Mouse (Mus musculus): ENCODE measurements around the gene Ugt1a6b. TPM values are rescaled to one million over a fixed set of nuclear protein-coding genes. Genes with fewer than 3 reads are reported as not detected.

Gene Ugt1a6b
- polyA plus RNA-seq, 1 experiment from 2014 or later = 3.7 TPM

DNA sequence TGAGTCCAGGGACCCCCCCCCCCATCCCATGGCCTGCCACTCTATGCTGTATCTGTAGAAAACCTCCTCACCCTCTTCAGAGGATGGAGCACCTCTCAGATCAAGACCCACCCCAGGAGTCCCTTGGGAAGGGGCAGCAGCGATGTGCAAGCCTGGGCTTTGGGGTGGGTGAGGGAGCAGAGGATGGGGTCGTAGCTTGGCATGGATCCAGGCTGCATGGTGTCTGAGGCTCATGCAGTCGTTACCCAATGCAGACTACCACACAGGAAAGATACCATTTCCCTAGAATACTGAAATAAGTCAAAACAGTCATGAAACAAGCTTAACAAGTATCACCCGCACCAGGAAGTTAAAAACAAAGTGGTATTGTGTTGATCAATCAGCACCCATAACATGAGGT, 145.6 kb downstream of the Ugt1a6b start:
- H3K4me1 ChIP-seq = no peaks in the 10 kb centered on the region
- H3K4me3 ChIP-seq (replicated peaks) = no peak overlapping the region
- 0 out of 2 replicates have a peak, but pooled peaks have one; percentile 2 for ATAC-seq (ENCODE audit: insufficient number of reproducible peaks, low FRiP score, low TSS enrichment, low read depth)
- no peak overlapping the region for H3K4me2 ChIP-seq (replicated peaks)
- no peak overlapping the region for H3K9ac ChIP-seq
- peaks cover 73% of the 10 kb centered on the region for H3K9me3 ChIP-seq (replicated peaks)
- H3K27me3 ChIP-seq = no peaks in the 10 kb centered on the region
- no peak overlapping the region for H3K27ac ChIP-seq (replicated peaks)
- no peaks in the 10 kb centered on the region for H3K36me3 ChIP-seq
- WGBS = 64% methylated on average over 4 of the region's 4 CpGs

DNA sequence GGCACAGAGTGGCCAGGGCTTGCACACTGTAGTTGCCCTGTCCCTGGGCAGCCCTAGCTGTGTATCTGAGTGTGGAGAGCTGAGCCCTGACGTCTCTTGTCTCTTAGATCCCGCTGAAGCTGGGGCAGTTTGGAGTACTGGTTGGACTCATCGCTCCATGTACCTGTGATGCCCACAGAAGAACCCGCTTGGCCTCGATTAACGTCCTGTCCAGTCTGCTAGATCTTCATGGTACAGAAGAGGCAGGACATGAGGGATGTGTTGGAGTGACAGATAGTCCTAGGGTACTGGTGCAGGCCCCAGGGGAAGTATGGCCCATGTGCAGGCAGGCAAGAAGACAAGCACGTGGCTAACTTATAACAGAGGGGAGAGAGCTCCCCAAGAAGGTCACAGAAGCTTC, 146.5 kb downstream of the Ugt1a6b start:
- Histone ChIP-seq H3K4me1 (no peaks in the 10 kb centered on the region), H3K4me2 (replicated peaks) (no peak overlapping the region), H3K4me3 (replicated peaks) (no peak overlapping the region), H3K27me3 (no peaks in the 10 kb centered on the region), H3K9me3 (replicated peaks) (peaks cover 71% of the 10 kb centered on the region), H3K36me3 (no peaks in the 10 kb centered on the region), H3K9ac (no peak overlapping the region), H3K27ac (replicated peaks) (no peak overlapping the region)
- ATAC-seq (ENCODE audit: insufficient number of reproducible peaks, low FRiP score, low TSS enrichment, low read depth) = no peak
- WGBS = 77% methylated on average over 7 of the region's 7 CpGs

GRCm38 (mm10) chr1:88250023-88250422, 147.0 kb downstream of the Ugt1a6b start:
- Histone ChIP-seq H3K9me3 (replicated peaks) (peaks cover 70% of the 10 kb centered on the region), H3K4me2 (replicated peaks) (no peak overlapping the region), H3K4me1 (no peaks in the 10 kb centered on the region), H3K36me3 (no peaks in the 10 kb centered on the region), H3K27me3 (no peaks in the 10 kb centered on the region), H3K9ac (no peak overlapping the region), H3K27ac (replicated peaks) (no peak overlapping the region), H3K4me3 (replicated peaks) (no peak overlapping the region)
- ATAC-seq (ENCODE audit: insufficient number of reproducible peaks, low FRiP score, low TSS enrichment, low read depth) = no peak
- 83% methylated on average over 5 of the region's 5 CpGs for WGBS

DNA sequence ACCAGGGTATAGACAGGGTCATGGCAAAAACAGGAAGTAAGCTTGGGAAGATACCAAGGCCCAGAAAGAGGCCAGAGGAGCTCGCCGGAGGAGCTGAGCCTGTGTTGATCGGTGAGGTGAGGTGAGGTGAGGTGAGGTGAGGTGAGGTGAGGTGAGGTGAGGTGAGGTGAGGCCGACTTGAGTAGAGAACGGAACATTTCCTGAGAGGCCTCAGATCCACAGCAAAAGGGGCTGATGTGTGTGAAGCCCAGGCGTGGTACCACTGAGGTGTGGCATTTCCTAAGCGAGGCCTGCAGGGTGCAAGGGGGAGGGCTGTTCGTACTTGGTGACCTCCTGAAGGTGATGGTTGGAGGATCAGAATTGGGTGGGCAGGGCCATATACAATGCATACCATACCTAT, 150.1 kb downstream of the Ugt1a6b start:
- peaks cover 47% of the 10 kb centered on the region for H3K9me3 ChIP-seq (replicated peaks)
- no peak for ATAC-seq (ENCODE audit: insufficient number of reproducible peaks, low FRiP score, low TSS enrichment, low read depth)
- 69% methylated on average over 8 of the region's 8 CpGs for WGBS

GRCm38 (mm10) chr1:88253540-88253939, 150.5 kb downstream of the Ugt1a6b start:
- Histone ChIP-seq H3K4me2 (replicated peaks) (no peak overlapping the region), H3K4me3 (replicated peaks) (no peak overlapping the region), H3K27ac (replicated peaks) (no peak overlapping the region), H3K9ac (no peak overlapping the region), H3K9me3 (replicated peaks) (peaks cover 44% of the 10 kb centered on the region), H3K27me3 (no peaks in the 10 kb centered on the region), H3K36me3 (no peaks in the 10 kb centered on the region), H3K4me1 (no peaks in the 10 kb centered on the region)
- WGBS = 68% methylated on average over 6 of the region's 6 CpGs
- no peak for ATAC-seq (ENCODE audit: insufficient number of reproducible peaks, low FRiP score, low TSS enrichment, low read depth)

More for the DNA sequence above, 150.1 kb downstream of the Ugt1a6b start:
- Histone ChIP-seq H3K36me3 (no peaks in the 10 kb centered on the region), H3K9ac (no peak overlapping the region), H3K27ac (replicated peaks) (no peak overlapping the region), H3K4me1 (no peaks in the 10 kb centered on the region), H3K4me2 (replicated peaks) (no peak overlapping the region), H3K4me3 (replicated peaks) (no peak overlapping the region), H3K27me3 (no peaks in the 10 kb centered on the region)

DNA sequence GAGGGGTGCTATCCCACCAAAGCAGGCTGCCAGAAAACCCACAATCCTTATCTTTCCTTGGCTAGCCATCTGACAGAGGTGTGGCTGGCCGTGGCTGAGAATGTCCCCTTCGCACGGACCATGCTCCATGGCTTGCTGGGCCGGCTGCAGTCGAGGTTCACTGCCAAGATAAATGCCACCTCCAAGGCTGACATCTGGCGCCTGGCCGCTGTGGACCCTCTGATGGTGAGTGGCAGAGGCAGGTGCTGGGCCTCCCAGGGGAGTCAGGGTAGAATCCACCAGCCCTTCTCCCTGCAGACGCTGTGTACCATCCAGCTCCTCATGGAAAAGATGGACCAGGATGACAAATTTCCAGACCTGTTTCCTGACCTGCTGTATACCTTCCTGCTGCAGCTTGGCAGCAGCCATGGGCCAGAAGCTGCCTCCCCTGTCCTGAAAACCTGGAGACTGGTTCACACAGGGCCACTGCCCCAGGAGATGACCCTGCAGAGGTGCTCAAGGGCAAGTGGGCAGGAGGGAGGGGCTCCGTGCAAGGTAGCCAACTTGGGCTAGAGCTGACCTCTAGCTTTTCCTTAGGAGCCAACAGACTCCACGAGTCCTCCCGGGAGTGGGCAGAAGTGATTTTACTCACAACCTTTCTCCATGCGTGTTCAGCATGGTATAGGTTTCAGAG, 151.9 kb downstream of the Ugt1a6b start:
- ATAC-seq (ENCODE audit: insufficient number of reproducible peaks, low FRiP score, low TSS enrichment, low read depth) = peak; percentile 6
- no peak overlapping the region for H3K27ac ChIP-seq (replicated peaks)
- no peak overlapping the region for H3K4me3 ChIP-seq (replicated peaks)
- 0 out of 2 replicates have a peak, but pooled peaks cover 5% of the 10 kb centered on the region for H3K4me1 ChIP-seq
- H3K4me2 ChIP-seq (replicated peaks) = no peak overlapping the region
- H3K27me3 ChIP-seq = no peaks in the 10 kb centered on the region
- 83% methylated on average over 12 of the region's 12 CpGs for WGBS
- no peak overlapping the region for H3K9ac ChIP-seq
- H3K9me3 ChIP-seq (replicated peaks) = peaks cover 31% of the 10 kb centered on the region
- H3K36me3 ChIP-seq = peaks cover 6% of the 10 kb centered on the region

GRCm38 (mm10) chr1:88255466-88255857, 152.4 kb downstream of the Ugt1a6b start:
- ATAC-seq (ENCODE audit: insufficient number of reproducible peaks, low FRiP score, low TSS enrichment, low read depth) = no peak
- H3K4me3 ChIP-seq (replicated peaks) = no peak overlapping the region
- H3K4me1 ChIP-seq = peaks cover 5% of the 10 kb centered on the region; the same call in 1 of the 2 replicates
- 55% methylated on average over 2 of the region's 2 CpGs for WGBS
- peaks cover 26% of the 10 kb centered on the region for H3K9me3 ChIP-seq (replicated peaks)
- peaks cover 11% of the 10 kb centered on the region for H3K36me3 ChIP-seq
- no peak overlapping the region for H3K27ac ChIP-seq (replicated peaks)
- no peak overlapping the region for H3K9ac ChIP-seq
- H3K27me3 ChIP-seq = no peaks in the 10 kb centered on the region
- no peak overlapping the region for H3K4me2 ChIP-seq (replicated peaks)

DNA sequence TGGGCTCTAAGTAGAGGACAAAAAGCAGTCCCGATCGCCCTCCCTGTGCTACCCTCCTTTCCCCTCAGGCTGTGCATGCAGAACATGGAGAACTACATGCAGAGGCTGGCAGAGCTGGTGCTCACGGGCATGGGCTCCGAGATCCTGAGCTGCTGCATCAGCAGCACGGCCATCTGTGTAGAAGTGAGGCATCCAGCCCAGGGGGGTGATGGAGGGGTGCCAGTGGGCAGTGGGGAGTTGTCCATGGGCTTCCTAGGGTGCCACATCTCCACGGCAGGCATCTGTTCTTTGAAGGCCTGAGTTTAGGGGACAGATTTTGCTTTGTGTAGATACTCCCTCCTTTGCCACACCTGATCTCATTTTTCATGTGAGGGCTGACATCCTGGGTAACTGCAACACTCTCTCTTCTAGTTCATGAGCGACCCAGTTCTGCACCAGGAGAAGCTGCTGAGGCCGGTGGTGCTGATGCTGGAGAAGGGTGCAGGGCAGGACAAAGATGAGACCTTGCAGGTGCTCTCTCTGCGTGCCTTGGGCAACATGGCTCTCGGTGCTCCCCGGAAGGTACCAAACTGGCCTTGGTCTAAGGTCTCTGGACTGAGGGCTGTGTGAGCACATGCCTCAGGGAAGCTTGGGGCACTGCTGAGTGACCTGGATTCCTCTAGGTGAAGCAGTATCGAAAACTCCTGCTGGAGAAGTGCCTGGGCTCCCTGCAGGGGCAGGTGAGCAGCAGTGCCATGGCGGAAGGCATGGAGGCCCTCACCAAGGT, 153.1 kb downstream of the Ugt1a6b start:
- 80% methylated on average over 13 of the region's 13 CpGs for WGBS
- ATAC-seq (ENCODE audit: insufficient number of reproducible peaks, low FRiP score, low TSS enrichment, low read depth) = no peak

DNA sequence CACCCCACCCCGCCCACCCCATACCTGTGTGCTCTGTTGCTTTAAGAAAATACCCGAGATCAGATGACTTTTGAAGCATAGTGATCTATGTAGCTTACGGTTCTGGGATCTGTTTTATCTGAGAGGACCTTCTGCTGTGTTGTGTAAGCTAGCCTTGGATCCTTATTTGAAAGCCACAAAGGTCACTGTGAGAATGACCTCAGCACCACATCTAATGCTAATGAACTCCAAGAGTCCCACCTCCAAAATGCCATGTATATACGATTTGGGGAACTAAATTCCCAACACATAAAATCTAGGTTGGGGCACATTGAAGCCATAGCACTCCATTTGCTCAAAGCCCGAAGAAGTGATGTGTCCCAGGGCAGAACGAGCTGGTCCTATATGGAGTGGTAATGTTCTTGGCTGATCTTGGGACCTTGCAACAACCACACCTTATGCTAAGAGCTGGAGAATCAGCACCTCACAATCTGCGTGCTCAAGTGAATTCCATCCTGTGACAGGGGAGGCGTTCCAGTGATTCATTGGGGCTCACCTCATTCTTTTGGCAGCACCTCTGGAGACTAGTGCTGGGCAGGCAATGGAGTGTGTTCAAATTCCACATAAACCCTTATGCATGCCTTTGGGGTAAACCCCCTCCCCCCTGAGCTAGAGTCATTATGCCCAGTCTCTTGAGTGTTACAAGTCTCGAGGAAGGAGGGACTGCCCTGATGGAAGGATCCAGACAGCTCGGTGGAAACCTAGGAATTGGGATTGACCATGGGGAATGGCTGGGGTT, 154.0 kb downstream of the Ugt1a6b start:
- no peak overlapping the region for H3K4me3 ChIP-seq (replicated peaks)
- ATAC-seq (ENCODE audit: insufficient number of reproducible peaks, low FRiP score, low TSS enrichment, low read depth) = no peak
- H3K4me2 ChIP-seq (replicated peaks) = no peak overlapping the region
- no peak overlapping the region for H3K27ac ChIP-seq (replicated peaks)
- peaks cover 19% of the 10 kb centered on the region; the same call in 1 of the 2 replicates for H3K9me3 ChIP-seq (replicated peaks)
- no peak overlapping the region for H3K9ac ChIP-seq
- peaks cover 27% of the 10 kb centered on the region for H3K36me3 ChIP-seq
- no peaks in the 10 kb centered on the region for H3K27me3 ChIP-seq
- WGBS = 72% methylated on average over 10 of the region's 10 CpGs
- peaks cover 9% of the 10 kb centered on the region for H3K4me1 ChIP-seq

More for the DNA sequence above, 153.1 kb downstream of the Ugt1a6b start:
- Histone ChIP-seq H3K9me3 (replicated peaks) (peaks cover 21% of the 10 kb centered on the region; the same call in 1 of the 2 replicates), H3K36me3 (peaks cover 18% of the 10 kb centered on the region), H3K4me2 (replicated peaks) (no peak overlapping the region), H3K4me3 (replicated peaks) (no peak overlapping the region), H3K9ac (no peak overlapping the region), H3K27ac (replicated peaks) (no peak overlapping the region), H3K4me1 (peaks cover 5% of the 10 kb centered on the region; the same call in 1 of the 2 replicates), H3K27me3 (no peaks in the 10 kb centered on the region)

DNA sequence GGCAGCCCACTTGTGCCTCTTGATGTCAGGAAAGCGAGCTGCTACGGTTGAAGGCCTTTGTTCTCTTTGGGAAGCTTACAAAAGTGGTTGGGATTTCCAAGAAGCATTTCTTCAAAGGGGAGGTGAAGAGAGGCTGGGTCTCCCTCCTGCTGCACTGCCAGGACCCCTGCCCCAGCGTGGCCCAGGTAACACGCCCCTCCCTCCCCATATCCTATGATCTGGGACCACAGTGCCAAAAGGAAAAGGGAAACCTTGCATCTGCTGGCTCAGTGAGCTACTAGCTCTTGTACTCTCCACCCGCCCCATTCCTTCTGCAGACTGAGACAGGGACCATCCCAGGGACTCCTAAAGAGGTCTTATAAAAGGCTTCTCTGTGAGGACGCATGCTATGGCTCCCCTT, 154.6 kb downstream of the Ugt1a6b start:
- 78% methylated on average over 6 of the region's 6 CpGs for WGBS
- Histone ChIP-seq H3K27ac (replicated peaks) (no peak overlapping the region), H3K27me3 (no peaks in the 10 kb centered on the region), H3K4me3 (replicated peaks) (no peak overlapping the region), H3K9ac (no peak overlapping the region), H3K4me2 (replicated peaks) (no peak overlapping the region), H3K9me3 (replicated peaks) (peaks cover 13% of the 10 kb centered on the region; the same call in 1 of the 2 replicates), H3K4me1 (peaks cover 9% of the 10 kb centered on the region), H3K36me3 (peaks cover 34% of the 10 kb centered on the region)
- ATAC-seq (ENCODE audit: insufficient number of reproducible peaks, low FRiP score, low TSS enrichment, low read depth) = no peak

DNA sequence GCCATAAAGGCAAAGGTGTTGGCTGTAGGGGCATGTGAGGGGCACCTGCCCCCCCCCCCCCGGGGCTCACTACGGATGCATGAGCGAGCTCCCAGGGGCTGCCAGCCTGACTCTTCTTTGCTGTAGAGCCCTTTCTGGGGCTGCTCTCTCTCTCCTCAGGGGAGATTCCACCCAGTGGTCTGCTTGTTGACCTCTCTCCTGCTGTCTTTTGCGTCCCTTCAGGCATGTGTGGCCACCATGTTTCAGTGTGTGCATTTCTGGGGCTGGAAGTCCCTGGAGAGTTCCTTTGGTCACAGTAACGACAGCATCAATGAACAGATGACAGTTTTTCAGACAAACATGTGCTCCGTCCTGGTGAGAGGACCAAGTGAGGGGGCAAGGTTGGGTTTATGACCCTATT, 155.3 kb downstream of the Ugt1a6b start:
- H3K27ac ChIP-seq (replicated peaks) = no peak overlapping the region
- WGBS = 64% methylated on average over 6 of the region's 6 CpGs
- no peak overlapping the region for H3K4me2 ChIP-seq (replicated peaks)
- peaks cover 10% of the 10 kb centered on the region; the same call in 1 of the 2 replicates for H3K9me3 ChIP-seq (replicated peaks)
- H3K4me3 ChIP-seq (replicated peaks) = no peak overlapping the region
- H3K27me3 ChIP-seq = no peaks in the 10 kb centered on the region
- H3K4me1 ChIP-seq = peaks cover 9% of the 10 kb centered on the region
- H3K9ac ChIP-seq = no peak overlapping the region
- ATAC-seq (ENCODE audit: insufficient number of reproducible peaks, low FRiP score, low TSS enrichment, low read depth) = no peak
- H3K36me3 ChIP-seq = peaks cover 40% of the 10 kb centered on the region
